Mouse (Mus musculus): ENCODE measurements at regions not wholly inside any gene's neighbourhood (a gene's known extent, or its start where the extent isn't known, plus 50 kb on each side); places are given as distances from the start of the nearest gene placed in this dataset.

- no peak for DNase-seq
Measured at GRCm38 (mm10) chr3:129044834-129045233, 154.8 kb upstream of the Pitx2 start.

- no peak for DNase-seq
Measured at GRCm38 (mm10) chr3:129049899-129050597, 149.6 kb upstream of the Pitx2 start.

- DNase-seq: peak; percentile 71 to 78
Measured at GRCm38 (mm10) chr3:129065457-129066364, 134.0 kb upstream of the Pitx2 start.

- DNase-seq: no peak
Measured at GRCm38 (mm10) chr3:129069676-129070075, 130.0 kb upstream of the Pitx2 start.

- DNase-seq: no peak
Measured at GRCm38 (mm10) chr3:129070521-129070933, 129.2 kb upstream of the Pitx2 start.

- no peak for DNase-seq
Measured at GRCm38 (mm10) chr3:129071002-129071401, 128.7 kb upstream of the Pitx2 start.

GRCm38 (mm10) chr3:129076396-129076795, 123.3 kb upstream of the Pitx2 start:
- no peak for DNase-seq

GRCm38 (mm10) chr3:129103786-129104440, 95.8 kb upstream of the Pitx2 start:
- DNase-seq: peak; percentile 11 to 29

- no peak for DNase-seq
Measured at GRCm38 (mm10) chr3:129104811-129105210, 94.9 kb upstream of the Pitx2 start.

- DNase-seq: no peak
Measured at GRCm38 (mm10) chr3:129106174-129106573, 93.5 kb upstream of the Pitx2 start.

- DNase-seq: no peak
Measured at GRCm38 (mm10) chr3:129130521-129130920, 69.2 kb upstream of the Pitx2 start.

GRCm38 (mm10) chr3:129131140-129131539, 68.5 kb upstream of the Pitx2 start:
- no peak for DNase-seq

- peak; percentile 8 to 21 for DNase-seq
Measured at GRCm38 (mm10) chr3:129131877-129132433, 67.7 kb upstream of the Pitx2 start.

Measured in cerebellum, postnatal 10 days (tissue).